Mouse (Mus musculus) lung, postnatal 0 days (tissue): ENCODE results near the gene Gm48552. TPM values are rescaled to one million over a fixed set of nuclear protein-coding genes. Genes with fewer than 3 reads are reported as not detected.

Experiments used
- ATAC-seq: fragments of 200-750 bp; cut with Nextera tagmentation; 2 replicates; pipeline ENCODE4 v1.8.0; 2017; ENCODE audit warnings: moderate library complexity
- DNase-seq: peaks from one replicate; pipeline ENCODE4 v3.0.0-alpha.2; 2016; ENCODE audit warnings: low spot score
- H3K27ac ChIP-seq: fragments of 300-500 bp; sonication (generic); 2 replicates; pipeline ENCODE4 v1.5.1; 2014; ENCODE audit warnings: antibody characterized with exemption, mild to moderate bottlenecking, low read length, mixed read lengths
- H3K27me3 ChIP-seq: fragments of 300-500 bp; sonication (generic); replicated peaks from 2 replicates; pipeline ENCODE4 v1.6.1; 2014; ENCODE audit warnings: low read length, mixed read lengths; ENCODE audit not compliant: insufficient read depth
- H3K36me3 ChIP-seq: fragments of 300-500 bp; sonication (generic); 2 replicates; pipeline ENCODE4 v1.6.1; 2014; ENCODE audit warnings: low read length, mixed read lengths; ENCODE audit not compliant: insufficient read depth
- H3K4me1 ChIP-seq: fragments of 300-500 bp; sonication (generic); 2 replicates; pipeline ENCODE4 v1.6.1; 2014; ENCODE audit warnings: antibody characterized with exemption, low read depth, low read length, mixed read lengths; ENCODE audit not compliant: insufficient read depth
- H3K4me2 ChIP-seq: fragments of 300-500 bp; sonication (generic); replicated peaks from 2 replicates; pipeline ENCODE4 v1.6.1; 2014; ENCODE audit warnings: low read depth, mild to moderate bottlenecking, low read length, moderate library complexity, mixed read lengths
- H3K4me3 ChIP-seq: fragments of 300-500 bp; sonication (generic); 2 replicates; pipeline ENCODE4 v1.5.1; 2014; ENCODE audit warnings: low read depth, low read length
- H3K9ac ChIP-seq: fragments of 300-500 bp; sonication (generic); replicated peaks from 2 replicates; pipeline ENCODE4 v1.6.1; 2014; ENCODE audit warnings: low read depth, mild to moderate bottlenecking
- H3K9me3 ChIP-seq: fragments of 300-500 bp; sonication (generic); 2 replicates; pipeline ENCODE4 v1.6.1; 2016; ENCODE audit warnings: low read length, mixed read lengths
- CTCF ChIP-seq: IDR thresholded peaks from 2 replicates; pipeline ENCODE4 v1.5.1; 2016; ENCODE audit warnings: antibody characterized with exemption, mild to moderate bottlenecking
- EP300 ChIP-seq: IDR thresholded peaks from 2 replicates; pipeline ENCODE4 v1.6.1; 2016; ENCODE audit warnings: antibody characterized with exemption, mild to moderate bottlenecking, control low read depth
- WGBS: fragments of 180-500 bp; shearing (Covaris S2); extraction: QIAGEN DNeasy Blood & Tissue Kit; methylation state at CpG from one replicate; pipeline ENCODE4 v1.1.7; 2014; 5-methylcytosine and 5-hydroxymethylcytosine counted together
- polyA plus RNA-seq: library from polyadenylated mRNA; unstranded; fragments of >200 nt; fragmentation: Nextera tagmentation; extraction: Ambion mirVana; gene quantifications from 2 replicates; pipeline ENCODE4 v1.2.1, GENCODE M21; 2015

Gene Gm48552
- polyA plus RNA-seq, 1 experiment from 2014 or later, result 0.63 TPM

DNA sequence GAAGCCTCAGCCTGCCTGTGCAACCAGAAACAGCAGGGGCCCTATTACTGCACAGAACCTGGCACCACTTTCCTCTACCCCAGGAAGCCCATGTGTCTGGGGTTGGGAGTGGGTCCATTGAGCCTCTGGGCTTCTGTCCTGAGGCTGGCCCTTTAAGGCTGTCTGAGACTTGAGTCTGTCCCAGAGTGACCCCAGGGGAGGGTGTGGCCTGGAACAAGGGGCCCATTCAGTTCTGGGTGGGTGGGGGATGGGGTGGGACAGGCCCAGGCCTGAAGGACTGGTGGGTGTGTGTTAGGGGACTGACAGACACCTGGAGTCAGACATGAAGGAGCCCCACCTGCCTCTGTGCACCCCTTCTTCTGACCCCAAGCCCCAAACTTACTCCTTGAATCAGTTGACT lies 25.9 kb downstream of the Gm48552 start:
- peak; percentile 53 for DNase-seq
- H3K27ac ChIP-seq, result peak overlapping the region; percentile 89

DNA sequence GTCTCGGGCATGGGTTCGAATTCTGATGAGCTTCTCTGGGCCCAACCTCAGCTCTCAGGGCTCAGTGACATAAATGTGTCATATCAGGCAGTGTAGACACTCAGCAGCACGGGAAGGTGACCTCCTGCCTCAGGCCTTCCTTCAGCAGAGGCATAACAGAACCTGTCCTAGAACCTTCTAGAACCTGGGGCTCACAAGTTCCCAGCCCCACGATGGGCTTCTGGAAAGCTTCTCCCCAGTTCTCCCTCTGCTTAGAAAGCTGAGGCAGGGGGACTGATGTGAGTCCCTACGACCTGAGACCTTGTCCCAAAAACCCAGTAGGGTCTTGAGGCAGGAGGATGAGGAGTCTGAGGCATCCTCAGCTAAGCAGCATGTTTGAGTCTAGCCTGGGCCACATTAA lies 26.3 kb downstream of the Gm48552 start:
- Histone ChIP-seq H3K9ac (no peak overlapping the region), H3K9me3 (no peaks in the 10 kb centered on the region), H3K4me2 (no peak overlapping the region), H3K36me3 (no peaks in the 10 kb centered on the region), H3K4me3 (no peak overlapping the region), H3K27ac (peak overlapping the region; percentile 89; the same call in 1 of the 2 replicates), H3K27me3 (no peaks in the 10 kb centered on the region), H3K4me1 (peaks cover 54% of the 10 kb centered on the region)
- WGBS, result 63% methylated on average over 5 of the region's 5 CpGs
- DNase-seq, result peak; percentile 4
- no peak for ATAC-seq
- TF ChIP-seq CTCF, result no peak
- TF ChIP-seq EP300, result no peak

More for the DNA sequence above, 25.9 kb downstream of the Gm48552 start:
- Histone ChIP-seq H3K4me3 (no peak overlapping the region), H3K4me1 (peaks cover 54% of the 10 kb centered on the region), H3K27me3 (no peaks in the 10 kb centered on the region), H3K36me3 (no peaks in the 10 kb centered on the region), H3K9me3 (no peaks in the 10 kb centered on the region), H3K9ac (no peak overlapping the region), H3K4me2 (peak overlapping the region; percentile 52)
- TF ChIP-seq EP300 (no peak), CTCF (no peak)
- ATAC-seq, result no peak

DNA sequence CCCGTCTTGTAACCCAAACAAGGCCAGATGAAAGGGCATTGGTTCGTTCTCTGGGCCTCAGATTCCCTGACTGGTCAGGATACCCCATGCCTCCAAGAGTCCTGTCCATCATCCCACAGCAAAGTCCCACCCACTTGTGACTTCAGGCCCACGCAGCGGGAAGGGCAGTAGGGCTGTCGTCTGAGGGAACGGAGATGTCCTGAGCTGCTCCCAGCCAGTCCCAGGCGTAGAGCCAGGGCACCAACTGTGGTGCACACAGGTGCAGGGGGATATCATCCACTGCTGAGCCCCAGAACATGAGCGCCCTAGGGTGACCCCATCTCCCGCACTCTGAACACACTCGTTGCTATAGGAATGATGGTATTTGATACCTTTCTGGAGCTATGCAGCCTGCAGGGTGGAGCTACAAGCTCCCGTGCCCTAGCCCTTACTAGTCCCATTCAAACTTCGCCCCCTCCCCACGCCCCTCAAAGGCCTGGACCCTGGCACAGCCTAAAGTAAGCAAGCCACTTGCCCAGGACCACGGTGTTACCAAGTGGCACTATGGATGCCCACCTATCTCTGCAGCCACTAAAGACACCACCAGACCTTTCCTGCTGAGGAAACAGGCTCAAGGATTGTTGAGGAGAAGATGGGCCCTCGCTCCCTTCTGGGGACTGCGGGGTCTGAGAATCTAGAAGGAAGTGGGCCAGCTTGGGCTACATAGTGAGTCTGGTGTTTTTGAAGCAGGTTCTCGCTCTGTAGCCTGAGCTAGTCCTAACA lies 26.9 kb downstream of the Gm48552 start:
- no peaks in the 10 kb centered on the region for H3K9me3 ChIP-seq
- no peaks in the 10 kb centered on the region for H3K27me3 ChIP-seq
- WGBS, result 57% methylated on average over 17 of the region's 17 CpGs
- no peak overlapping the region for H3K4me3 ChIP-seq
- peaks cover 54% of the 10 kb centered on the region for H3K4me1 ChIP-seq
- no peak for ATAC-seq
- no peak for DNase-seq
- no peak overlapping the region for H3K9ac ChIP-seq
- peak overlapping the region; percentile 15; the same call in 1 of the 2 replicates for H3K27ac ChIP-seq
- TF ChIP-seq EP300, result no peak
- TF ChIP-seq CTCF, result no peak
- no peak overlapping the region for H3K4me2 ChIP-seq
- no peaks in the 10 kb centered on the region for H3K36me3 ChIP-seq

DNA sequence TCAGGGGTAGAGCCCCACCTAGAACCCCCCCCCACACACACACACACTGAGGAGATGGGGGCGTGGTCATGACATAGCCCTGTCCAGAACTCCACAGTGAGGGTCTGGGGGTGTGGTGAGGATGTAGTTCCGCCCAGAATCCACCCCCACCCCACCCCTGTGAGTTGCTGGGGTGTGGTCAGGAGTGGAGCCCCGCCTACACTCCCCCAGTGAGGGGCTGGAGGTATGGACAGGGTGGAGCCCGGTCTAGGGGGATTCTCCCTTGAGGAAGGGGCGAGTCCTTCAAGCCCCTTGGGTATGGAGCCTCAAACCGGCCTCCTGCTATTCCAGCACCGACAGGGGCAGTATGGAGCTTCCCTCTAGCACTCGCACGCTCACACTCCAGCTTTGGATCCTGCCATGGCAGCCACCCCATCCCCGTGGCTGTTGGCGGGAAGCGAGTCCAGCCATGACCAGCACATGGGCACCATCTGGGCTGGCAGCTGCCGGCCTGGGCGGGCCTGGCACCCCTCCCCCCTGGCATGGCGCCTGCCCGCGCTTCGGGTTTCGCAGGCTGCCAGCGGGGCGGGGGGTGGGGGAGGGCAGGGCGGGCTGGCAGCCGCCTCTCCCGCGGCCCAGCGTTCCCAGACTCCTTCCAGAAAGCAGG lies 27.9 kb downstream of the Gm48552 start:
- DNase-seq (peak; percentile 88), ATAC-seq (peak; percentile 52)
- Histone ChIP-seq H3K36me3 (no peaks in the 10 kb centered on the region), H3K9ac (no peak overlapping the region; the same call in 1 of the 2 replicates), H3K27me3 (no peaks in the 10 kb centered on the region), H3K27ac (peak overlapping the region; percentile 68), H3K4me1 (peaks cover 47% of the 10 kb centered on the region), H3K9me3 (no peaks in the 10 kb centered on the region), H3K4me3 (peak overlapping the region; percentile 30), H3K4me2 (peak overlapping the region; percentile 59)
- WGBS, result 4% methylated on average over 15 of the region's 26 CpGs
- peak; percentile 76 for TF ChIP-seq CTCF
- no peak for TF ChIP-seq EP300

DNA sequence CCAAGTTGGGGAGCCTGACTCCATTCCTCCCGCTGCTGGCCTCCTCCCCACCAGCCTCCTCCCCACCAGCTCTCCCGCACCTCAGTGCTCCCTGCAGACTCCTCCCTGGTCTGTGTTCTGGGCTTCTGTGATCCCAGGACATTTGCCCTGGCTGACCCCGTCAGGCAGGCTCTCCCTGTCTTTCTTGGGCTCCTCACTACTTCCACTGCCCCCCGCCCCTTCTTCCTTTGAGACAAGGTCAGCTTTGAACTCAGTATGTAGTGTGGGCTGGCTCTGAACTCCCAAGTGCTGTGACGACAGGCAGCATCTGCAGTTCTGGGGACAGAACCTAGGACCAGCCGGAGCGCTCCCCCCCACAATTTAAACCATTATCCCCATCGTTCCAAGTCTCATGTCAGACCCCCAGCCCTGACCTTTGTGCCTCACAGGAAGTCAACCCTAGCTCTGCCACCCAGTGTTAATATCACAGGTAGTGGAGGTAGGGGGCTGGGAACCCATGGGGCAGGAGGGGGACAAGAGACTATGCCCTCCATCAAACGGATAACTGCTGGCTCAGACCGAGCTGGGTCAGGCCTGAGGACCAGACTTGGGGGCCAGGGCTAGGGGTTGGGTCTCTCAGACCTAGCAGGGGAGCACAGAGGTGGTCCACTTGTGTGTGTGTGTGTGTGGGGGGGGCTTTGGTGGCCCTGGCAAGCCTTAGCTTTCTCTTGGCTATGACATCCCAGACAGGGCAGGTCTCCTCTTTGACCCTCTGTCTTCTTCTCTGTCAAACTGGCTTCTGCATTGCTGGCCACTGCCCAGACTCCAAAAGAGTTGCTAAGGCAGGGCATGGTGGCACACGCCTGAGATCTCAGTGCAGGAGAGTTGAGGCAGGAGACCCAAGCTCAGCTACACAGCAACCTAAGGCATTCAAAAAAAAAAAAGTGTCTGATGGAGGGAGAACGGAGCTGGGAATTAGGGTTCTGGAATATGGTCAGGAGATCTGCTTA lies 28.7 kb downstream of the Gm48552 start:
- H3K9me3 ChIP-seq, result no peaks in the 10 kb centered on the region
- H3K4me1 ChIP-seq, result peaks cover 39% of the 10 kb centered on the region
- peak overlapping the region; percentile 68 for H3K27ac ChIP-seq
- H3K9ac ChIP-seq, result no peak overlapping the region
- no peaks in the 10 kb centered on the region for H3K36me3 ChIP-seq
- ATAC-seq, result no peak
- H3K27me3 ChIP-seq, result no peaks in the 10 kb centered on the region
- peak overlapping the region; percentile 59 for H3K4me2 ChIP-seq
- WGBS, result 56% methylated on average over 12 of the region's 12 CpGs
- TF ChIP-seq EP300 (no peak), CTCF (no peak)
- H3K4me3 ChIP-seq, result peak overlapping the region; percentile 30
- DNase-seq, result no peak
